Mouse (Mus musculus) heart, adult 9 months (tissue): Measurements from ENCODE around the gene Olfr1061.
"Not testable (repeated sequence)": the region's sequence is repeated elsewhere in the genome, so short reads cannot be mapped to it uniquely, and the experiment has no call there.

Source experiments
- DNase-seq, 2 experiments: peaks; one replicate each; pipeline ENCODE4 v3.0.0; 2022; ENCODE audit warnings: low spot score in 2 of 2

Olfr1061 gene

GRCm38 (mm10) chr2:86413950-86414349, at the start of gene Olfr1061:
Olfr1061 (minus strand) TSS chr2:86414050.
- no peak for DNase-seq

- DNase-seq: no peak
Measured at GRCm38 (mm10) chr2:86460434-86460833, 46.6 kb upstream of the Olfr1061 start.

- DNase-seq: no peak
Measured at GRCm38 (mm10) chr2:86456169-86456568, 42.3 kb upstream of the Olfr1061 start, which contains the start of gene Olfr1066. Olfr1066 (minus strand) TSS chr2:86456269.

DNA sequence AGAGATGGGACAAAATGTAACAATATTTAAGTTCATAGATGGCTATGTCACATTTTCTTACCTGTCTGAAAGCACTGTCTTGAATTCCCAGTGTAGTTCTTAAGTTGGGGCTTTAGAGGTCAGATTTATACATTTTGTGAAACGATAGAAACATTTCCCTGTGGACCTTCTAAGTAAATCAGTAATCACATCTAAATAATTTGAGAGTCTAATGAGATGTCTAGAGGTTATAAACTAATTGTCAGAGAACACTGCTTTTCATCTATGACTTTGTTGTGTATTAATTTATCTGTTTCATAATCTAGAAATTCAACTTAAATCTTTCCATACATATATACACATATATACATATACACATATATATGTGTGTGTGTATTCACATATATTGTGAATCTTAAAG, 36.6 kb upstream of the Olfr1061 start, which contains the start of gene Olfr1065:
Gene Olfr1065 (minus strand): TSS at position 101 of the 400 bp plus-strand sequence.
- not testable (repeated sequence) for DNase-seq

GRCm38 (mm10) chr2:86442101-86442500, 28.3 kb upstream of the Olfr1061 start:
- DNase-seq: not testable (repeated sequence)

DNA sequence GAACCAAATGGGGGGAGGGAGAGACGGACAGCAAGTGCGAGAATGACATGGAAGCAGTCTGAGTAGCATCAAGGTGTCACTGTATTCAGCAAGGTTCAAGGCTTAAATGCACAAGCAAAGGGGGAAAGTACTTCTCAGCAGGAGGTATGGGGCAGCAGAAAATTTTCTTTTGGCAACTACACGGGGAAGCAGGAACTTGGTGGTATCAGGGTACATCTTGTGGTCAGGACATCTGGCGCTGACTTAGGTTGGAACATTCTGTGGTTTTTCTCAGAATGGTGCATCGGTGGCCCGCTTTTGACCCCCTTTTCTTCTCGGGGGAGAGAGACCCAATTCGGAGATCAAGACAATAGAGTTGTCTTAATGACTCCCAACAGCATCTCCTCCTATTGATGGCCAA, 14.7 kb upstream of the Olfr1061 start:
- DNase-seq: not testable (repeated sequence)

- DNase-seq: not testable (repeated sequence)
Measured at GRCm38 (mm10) chr2:86426649-86427048, 12.8 kb upstream of the Olfr1061 start, which contains the start of gene Olfr1062. Olfr1062 (minus strand) TSS chr2:86426749.

GRCm38 (mm10) chr2:86395114-86395513, 18.7 kb downstream of the Olfr1061 start:
- no peak for DNase-seq

- DNase-seq: not testable (repeated sequence)
Measured at GRCm38 (mm10) chr2:86388461-86388860, 25.4 kb downstream of the Olfr1061 start, which contains the start of gene Olfr1058. Olfr1058 (minus strand) TSS chr2:86388561.

DNA sequence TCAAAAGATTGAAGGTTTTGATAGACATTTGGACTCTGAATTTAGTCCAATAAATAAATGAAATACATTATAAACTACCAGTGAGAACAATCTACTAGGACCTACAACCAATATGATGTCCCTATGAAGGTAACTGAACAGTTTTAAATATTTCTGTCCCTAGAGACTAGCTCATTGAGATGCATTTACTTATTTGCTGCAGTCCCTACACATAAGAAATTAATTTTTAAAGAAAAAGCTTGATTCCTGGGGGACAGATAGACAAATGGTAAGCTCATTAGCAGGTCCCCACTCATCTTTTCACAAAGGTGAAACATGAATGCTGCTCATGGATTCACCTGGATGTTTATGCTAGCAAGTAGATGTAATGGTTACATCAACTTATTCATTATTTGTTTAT, 35.6 kb downstream of the Olfr1061 start, which contains the start of gene Olfr1057:
Gene Olfr1057 (minus strand): TSS at position 101 of the 400 bp plus-strand sequence.
- no peak for DNase-seq

DNA sequence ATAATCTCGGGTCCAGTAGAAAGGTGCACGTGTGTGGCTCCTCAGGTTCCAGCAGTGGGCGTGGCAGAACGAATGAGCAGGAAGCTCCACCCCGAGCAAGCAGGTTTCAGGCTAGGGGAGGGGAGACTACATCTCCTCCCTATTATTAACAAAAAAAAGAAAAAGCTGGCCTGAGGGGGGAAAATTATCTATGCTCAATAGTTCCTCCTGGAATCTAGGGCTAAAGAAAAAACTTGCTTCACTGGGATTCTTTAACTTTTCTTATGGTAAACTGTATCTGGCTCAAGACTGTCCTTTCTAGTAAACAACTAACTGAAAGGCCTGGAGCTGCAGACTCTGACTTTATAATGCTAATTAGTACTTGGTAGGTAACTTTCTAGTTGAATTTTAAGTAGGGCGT, 47.5 kb downstream of the Olfr1061 start:
- DNase-seq: not testable (repeated sequence)
